Mouse (Mus musculus) lung, postnatal 0 days (tissue): ENCODE data around the gene Rpl13a. TPM values are rescaled to one million over a fixed set of nuclear protein-coding genes. Genes with fewer than 3 reads are reported as not detected.

ENCODE experiments used
- ATAC-seq: fragments of 200-750 bp; cut with Nextera tagmentation; 2 replicates; pipeline ENCODE4 v1.8.0; 2017; ENCODE audit warnings: moderate library complexity
- DNase-seq: peaks from one replicate; pipeline ENCODE4 v3.0.0-alpha.2; 2016; ENCODE audit warnings: low spot score
- H3K27ac ChIP-seq: fragments of 300-500 bp; sonication (generic); 2 replicates; pipeline ENCODE4 v1.5.1; 2014; ENCODE audit warnings: antibody characterized with exemption, mild to moderate bottlenecking, low read length, mixed read lengths
- H3K27me3 ChIP-seq: fragments of 300-500 bp; sonication (generic); replicated peaks from 2 replicates; pipeline ENCODE4 v1.6.1; 2014; ENCODE audit warnings: low read length, mixed read lengths; ENCODE audit not compliant: insufficient read depth
- H3K36me3 ChIP-seq: fragments of 300-500 bp; sonication (generic); 2 replicates; pipeline ENCODE4 v1.6.1; 2014; ENCODE audit warnings: low read length, mixed read lengths; ENCODE audit not compliant: insufficient read depth
- H3K4me1 ChIP-seq: fragments of 300-500 bp; sonication (generic); 2 replicates; pipeline ENCODE4 v1.6.1; 2014; ENCODE audit warnings: antibody characterized with exemption, low read depth, low read length, mixed read lengths; ENCODE audit not compliant: insufficient read depth
- H3K4me2 ChIP-seq: fragments of 300-500 bp; sonication (generic); replicated peaks from 2 replicates; pipeline ENCODE4 v1.6.1; 2014; ENCODE audit warnings: low read depth, mild to moderate bottlenecking, low read length, moderate library complexity, mixed read lengths
- H3K4me3 ChIP-seq: fragments of 300-500 bp; sonication (generic); 2 replicates; pipeline ENCODE4 v1.5.1; 2014; ENCODE audit warnings: low read depth, low read length
- H3K9ac ChIP-seq: fragments of 300-500 bp; sonication (generic); replicated peaks from 2 replicates; pipeline ENCODE4 v1.6.1; 2014; ENCODE audit warnings: low read depth, mild to moderate bottlenecking
- H3K9me3 ChIP-seq: fragments of 300-500 bp; sonication (generic); 2 replicates; pipeline ENCODE4 v1.6.1; 2016; ENCODE audit warnings: low read length, mixed read lengths
- CTCF ChIP-seq: IDR thresholded peaks from 2 replicates; pipeline ENCODE4 v1.5.1; 2016; ENCODE audit warnings: antibody characterized with exemption, mild to moderate bottlenecking
- EP300 ChIP-seq: IDR thresholded peaks from 2 replicates; pipeline ENCODE4 v1.6.1; 2016; ENCODE audit warnings: antibody characterized with exemption, mild to moderate bottlenecking, control low read depth
- WGBS: fragments of 180-500 bp; shearing (Covaris S2); extraction: QIAGEN DNeasy Blood & Tissue Kit; methylation state at CpG from one replicate; pipeline ENCODE4 v1.1.7; 2014; 5-methylcytosine and 5-hydroxymethylcytosine counted together
- polyA plus RNA-seq: library from polyadenylated mRNA; unstranded; fragments of >200 nt; fragmentation: Nextera tagmentation; extraction: Ambion mirVana; gene quantifications from 2 replicates; pipeline ENCODE4 v1.2.1, GENCODE M21; 2015

Rpl13a gene
- polyA plus RNA-seq, 1 experiment from 2014 or later, result 1,148 TPM

GRCm38 (mm10) chr7:45172974-45173373 lies 44.4 kb upstream of the Rpl13a start:
- no peak for DNase-seq
- Histone ChIP-seq H3K27ac (no peak overlapping the region), H3K27me3 (peaks cover 57% of the 10 kb centered on the region), H3K9me3 (no peaks in the 10 kb centered on the region; the same call in 1 of the 2 replicates), H3K36me3 (no peaks in the 10 kb centered on the region), H3K4me3 (no peak overlapping the region), H3K4me2 (no peak overlapping the region), H3K9ac (no peak overlapping the region), H3K4me1 (no peaks in the 10 kb centered on the region)
- ATAC-seq, result no peak
- WGBS, result 47% methylated on average over 7 of the region's 7 CpGs
- TF ChIP-seq CTCF, result peak; percentile 51
- no peak for TF ChIP-seq EP300

DNA sequence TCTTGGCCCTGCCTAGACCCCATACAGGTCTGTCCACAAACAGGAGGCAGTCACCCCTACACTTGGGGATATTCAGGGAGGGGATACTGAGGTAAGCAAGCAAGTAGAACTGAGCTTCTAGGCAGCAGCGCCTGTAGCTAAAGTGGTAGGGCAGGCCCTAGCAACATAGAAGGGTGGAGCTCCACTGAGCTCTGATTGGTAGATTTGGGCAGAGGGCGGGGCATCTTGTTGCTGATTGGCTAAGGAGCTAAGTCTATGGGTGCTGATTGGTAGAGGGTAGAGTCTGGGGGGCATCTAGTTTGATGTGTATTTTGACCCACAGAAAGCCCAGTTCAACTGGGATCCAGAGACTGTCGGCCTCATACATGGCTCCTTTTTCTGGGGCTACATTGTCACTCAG lies 40.9 kb upstream of the Rpl13a start:
- no peak for ATAC-seq
- Histone ChIP-seq H3K36me3 (no peaks in the 10 kb centered on the region), H3K4me3 (no peak overlapping the region), H3K27me3 (peaks cover 55% of the 10 kb centered on the region), H3K27ac (no peak overlapping the region), H3K9ac (no peak overlapping the region), H3K4me1 (no peaks in the 10 kb centered on the region), H3K9me3 (no peaks in the 10 kb centered on the region; the same call in 1 of the 2 replicates), H3K4me2 (no peak overlapping the region)
- TF ChIP-seq EP300, result no peak
- WGBS, result 89% methylated on average over 3 of the region's 3 CpGs
- no peak for DNase-seq

DNA sequence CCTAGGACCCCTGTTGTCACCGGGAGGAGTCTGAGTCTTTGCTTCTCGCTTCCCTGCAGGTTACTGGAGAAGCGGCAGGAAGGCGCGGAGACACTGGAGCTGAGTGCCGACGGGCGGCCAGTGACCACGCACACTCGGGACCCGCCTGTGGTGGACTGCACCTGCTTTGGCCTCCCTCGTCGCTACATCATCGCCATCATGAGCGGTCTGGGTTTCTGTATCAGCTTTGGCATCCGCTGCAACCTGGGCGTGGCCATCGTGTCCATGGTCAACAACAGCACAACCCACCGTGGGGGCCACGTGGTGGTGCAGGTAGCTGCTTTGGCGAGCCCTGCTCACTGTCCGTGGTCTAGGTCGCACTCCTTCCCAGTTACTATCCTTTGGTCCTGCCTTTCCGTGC lies 40.1 kb upstream of the Rpl13a start:
- H3K27me3 ChIP-seq, result peaks cover 62% of the 10 kb centered on the region
- WGBS, result 11% methylated on average over 24 of the region's 24 CpGs
- H3K4me3 ChIP-seq, result no peak overlapping the region

DNA sequence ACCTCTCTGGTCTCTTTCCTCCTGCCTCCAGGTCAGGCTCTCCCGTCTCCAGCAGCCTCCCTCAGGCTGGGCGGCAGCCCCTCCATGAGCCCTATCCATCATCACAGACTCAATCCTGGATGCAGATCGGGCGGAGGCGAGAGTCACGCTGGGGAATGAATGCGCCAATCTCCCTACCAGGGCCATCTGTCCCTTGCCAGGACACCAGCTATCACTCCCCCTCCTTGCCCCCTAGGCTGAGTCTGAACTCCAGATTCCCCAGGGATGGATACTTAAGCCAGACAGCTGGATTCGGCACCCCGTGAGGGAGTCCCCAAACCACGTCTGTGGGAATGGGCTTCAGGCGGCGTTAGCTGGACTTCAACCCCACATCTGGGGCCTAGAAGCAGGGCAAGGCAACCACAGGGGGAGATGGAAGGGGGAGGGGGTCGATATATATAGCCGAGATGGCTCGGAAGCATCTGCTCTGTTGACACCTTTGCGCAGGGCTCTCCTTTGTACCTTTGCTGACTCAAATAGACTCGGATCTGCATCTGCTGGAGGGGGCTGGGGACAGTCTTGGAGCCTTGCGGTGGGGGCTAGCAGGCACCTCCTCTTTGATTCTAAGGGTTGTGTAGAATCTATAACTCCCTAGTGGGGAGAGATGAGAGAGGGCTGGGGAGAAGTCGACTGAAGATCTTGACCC lies 39.3 kb upstream of the Rpl13a start:
- H3K9me3 ChIP-seq, result no peaks in the 10 kb centered on the region; the same call in 1 of the 2 replicates
- no peak overlapping the region for H3K4me2 ChIP-seq
- no peaks in the 10 kb centered on the region for H3K36me3 ChIP-seq
- H3K4me3 ChIP-seq, result no peak overlapping the region
- H3K27me3 ChIP-seq, result peaks cover 67% of the 10 kb centered on the region
- no peak overlapping the region for H3K9ac ChIP-seq
- no peak for ATAC-seq
- TF ChIP-seq EP300 (no peak), CTCF (no peak)
- DNase-seq, result no peak
- H3K27ac ChIP-seq, result no peak overlapping the region
- WGBS, result 4% methylated on average over 19 of the region's 19 CpGs
- no peaks in the 10 kb centered on the region for H3K4me1 ChIP-seq

More for the DNA sequence above, 40.1 kb upstream of the Rpl13a start:
- Histone ChIP-seq H3K9me3 (no peaks in the 10 kb centered on the region; the same call in 1 of the 2 replicates), H3K36me3 (no peaks in the 10 kb centered on the region), H3K4me1 (no peaks in the 10 kb centered on the region), H3K9ac (no peak overlapping the region), H3K27ac (no peak overlapping the region), H3K4me2 (no peak overlapping the region)
- no peak for ATAC-seq
- DNase-seq, result no peak
- TF ChIP-seq CTCF, result no peak
- no peak for TF ChIP-seq EP300

- 24% methylated on average over 9 of the region's 10 CpGs for WGBS
- H3K27me3 ChIP-seq, result peaks cover 69% of the 10 kb centered on the region
- no peak for ATAC-seq
These were observed 38.4 kb upstream of the Rpl13a start for GRCm38 (mm10) chr7:45166950-45167401.

DNA sequence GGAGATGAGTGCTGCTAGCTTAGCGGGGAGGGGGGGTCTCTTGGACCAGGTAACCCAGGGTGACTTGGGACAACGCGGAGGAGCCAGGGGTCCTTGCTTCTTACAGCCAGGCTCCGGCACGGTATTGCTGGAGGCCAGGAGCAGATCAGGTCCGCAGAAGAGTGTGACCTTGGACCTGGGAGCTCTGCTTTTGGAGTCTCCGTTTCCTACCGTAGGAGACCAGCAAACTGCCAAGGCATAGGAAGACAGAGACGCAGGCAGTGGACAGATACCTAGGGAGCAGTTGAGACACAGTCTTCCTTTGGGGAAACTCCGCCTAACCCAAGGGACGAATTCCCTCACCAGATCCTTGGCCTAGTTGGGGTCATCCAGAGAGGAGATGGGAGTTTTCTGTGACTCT lies 37.1 kb upstream of the Rpl13a start:
- peaks cover 69% of the 10 kb centered on the region for H3K27me3 ChIP-seq
- H3K4me2 ChIP-seq, result no peak overlapping the region
- ATAC-seq (no peak), DNase-seq (no peak)
- H3K36me3 ChIP-seq, result no peaks in the 10 kb centered on the region
- H3K9ac ChIP-seq, result no peak overlapping the region
- no peaks in the 10 kb centered on the region; the same call in 1 of the 2 replicates for H3K9me3 ChIP-seq
- 46% methylated on average over 11 of the region's 11 CpGs for WGBS
- 0 out of 2 replicates have a peak, but pooled peaks cover 5% of the 10 kb centered on the region for H3K4me1 ChIP-seq
- no peak overlapping the region for H3K27ac ChIP-seq
- H3K4me3 ChIP-seq, result no peak overlapping the region
- no peak for TF ChIP-seq EP300
- TF ChIP-seq CTCF, result no peak

More at GRCm38 (mm10) chr7:45166950-45167401, 38.4 kb upstream of the Rpl13a start:
- TF ChIP-seq EP300 (no peak), CTCF (no peak)
- Histone ChIP-seq H3K4me2 (no peak overlapping the region), H3K4me3 (no peak overlapping the region), H3K9me3 (no peaks in the 10 kb centered on the region; the same call in 1 of the 2 replicates), H3K36me3 (no peaks in the 10 kb centered on the region), H3K9ac (no peak overlapping the region), H3K4me1 (0 out of 2 replicates have a peak, but pooled peaks cover 5% of the 10 kb centered on the region), H3K27ac (no peak overlapping the region)
- DNase-seq, result no peak
